Mouse (Mus musculus) CD4-positive, CD25-positive, alpha-beta regulatory T cell, adult 2 months (primary cell): ENCODE measurements around the gene Btn1a1.

ENCODE experiments used
- DNase-seq: peaks from one replicate; pipeline ENCODE4 v3.0.0-alpha.2; 2012; ENCODE audit warnings: low read depth, low spot score

Btn1a1 gene

GRCm38 (mm10) chr13:23465600-23466109 is at the start of gene Btn1a1:
TSS of gene Btn1a1 (minus strand) at chr13:23465901.
- peak; percentile 48 for DNase-seq

DNA sequence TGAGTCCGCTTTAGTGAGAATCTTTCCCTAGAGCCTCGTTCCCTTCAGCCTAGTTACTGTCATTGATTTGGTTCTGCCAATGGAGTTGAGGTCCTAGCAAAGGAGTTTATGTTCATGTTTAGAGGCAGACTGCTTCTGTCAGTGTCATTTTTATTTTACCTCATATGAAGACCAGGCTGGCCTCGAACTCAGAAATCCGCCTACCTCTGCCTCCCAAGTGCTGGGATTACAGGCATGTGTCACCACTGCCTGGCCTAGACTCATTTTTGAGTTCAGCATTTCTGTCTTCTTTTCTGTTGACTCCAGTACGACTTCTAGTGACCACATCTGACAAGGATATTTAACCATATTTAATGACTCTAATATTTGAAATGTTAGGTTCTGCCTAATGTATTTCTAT is 49.6 kb upstream of the Btn1a1 start:
- no peak for DNase-seq

GRCm38 (mm10) chr13:23513517-23513916 is 47.8 kb upstream of the Btn1a1 start:
- no peak for DNase-seq

DNA sequence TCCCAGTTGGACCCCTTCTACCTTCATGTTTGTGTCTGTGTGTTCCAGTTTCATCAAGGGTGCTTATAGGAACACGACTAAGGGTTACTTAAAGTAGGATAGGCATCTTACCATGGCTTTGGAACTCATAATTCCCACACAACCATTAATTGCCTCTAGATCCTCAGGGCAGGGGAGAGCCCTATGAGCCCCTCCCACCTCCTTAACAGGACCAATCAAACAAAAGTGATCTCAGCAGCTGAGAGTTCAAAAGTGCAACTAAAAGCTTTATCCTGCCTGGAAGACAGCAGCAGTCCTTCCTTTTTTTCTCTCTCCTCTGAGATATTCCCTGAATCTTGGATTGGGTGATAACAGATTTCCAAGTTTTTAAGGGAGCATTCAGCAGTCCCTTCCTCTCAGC is 44.4 kb upstream of the Btn1a1 start:
- DNase-seq, result no peak

DNA sequence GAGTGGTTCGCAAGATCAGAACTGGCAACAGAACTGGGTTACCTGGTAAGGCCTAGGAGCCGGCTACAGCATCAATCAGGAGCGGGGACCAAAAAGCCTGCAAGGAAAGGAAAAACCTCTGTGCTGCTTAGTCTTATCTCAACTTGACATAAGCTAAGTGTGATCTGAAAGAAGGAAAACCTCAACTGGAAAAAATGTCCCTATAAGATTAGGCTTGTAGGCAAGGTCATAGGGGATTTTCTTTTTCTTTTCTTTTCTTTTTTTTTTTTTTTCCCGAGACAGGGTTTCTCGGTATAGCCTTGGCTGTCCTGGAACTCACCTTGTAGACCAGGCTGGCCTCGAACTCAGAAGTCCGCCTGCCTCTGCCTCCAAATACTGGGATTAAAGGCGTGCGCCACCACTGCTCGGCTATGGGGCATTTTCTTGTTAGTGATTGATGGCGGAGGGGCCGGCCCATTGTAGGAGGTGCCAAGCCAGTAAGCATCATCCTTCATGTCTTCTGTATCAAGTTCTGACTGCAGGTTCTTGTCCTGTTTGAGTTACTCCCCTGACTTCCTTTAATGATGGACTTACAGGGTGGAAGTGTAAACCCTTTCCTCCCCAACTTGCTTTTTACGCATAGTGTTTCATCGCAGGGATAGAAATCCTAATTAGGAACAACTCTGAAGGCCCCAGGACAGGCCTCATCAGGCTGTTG is 41.3 kb upstream of the Btn1a1 start:
- no peak for DNase-seq

DNA sequence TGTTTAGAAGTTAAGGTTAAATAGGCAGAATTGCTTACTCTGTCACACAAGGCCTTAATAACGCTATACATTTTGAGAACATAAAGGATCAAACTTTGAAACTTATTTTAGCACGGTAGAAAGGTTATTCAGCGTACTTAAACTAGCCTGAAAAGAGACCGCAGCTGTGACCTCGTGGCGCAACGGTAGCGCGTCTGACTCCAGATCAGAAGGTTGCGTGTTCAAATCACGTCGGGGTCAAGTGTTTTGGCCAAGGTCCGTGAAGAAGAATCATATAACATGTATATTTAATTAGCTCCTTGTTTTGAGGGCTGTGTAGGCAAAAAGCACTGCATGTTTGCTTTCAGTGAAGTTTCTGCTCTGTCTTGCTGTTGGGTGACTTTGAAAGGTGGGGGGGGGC is 40.6 kb upstream of the Btn1a1 start:
- peak; percentile 71 for DNase-seq

- DNase-seq, result no peak
Observed at GRCm38 (mm10) chr13:23505662-23506345, 40.1 kb upstream of the Btn1a1 start.

GRCm38 (mm10) chr13:23503797-23504196 is 38.1 kb upstream of the Btn1a1 start:
- DNase-seq, result peak; percentile 69

- no peak for DNase-seq
Observed at GRCm38 (mm10) chr13:23502916-23503315, 37.2 kb upstream of the Btn1a1 start.

DNA sequence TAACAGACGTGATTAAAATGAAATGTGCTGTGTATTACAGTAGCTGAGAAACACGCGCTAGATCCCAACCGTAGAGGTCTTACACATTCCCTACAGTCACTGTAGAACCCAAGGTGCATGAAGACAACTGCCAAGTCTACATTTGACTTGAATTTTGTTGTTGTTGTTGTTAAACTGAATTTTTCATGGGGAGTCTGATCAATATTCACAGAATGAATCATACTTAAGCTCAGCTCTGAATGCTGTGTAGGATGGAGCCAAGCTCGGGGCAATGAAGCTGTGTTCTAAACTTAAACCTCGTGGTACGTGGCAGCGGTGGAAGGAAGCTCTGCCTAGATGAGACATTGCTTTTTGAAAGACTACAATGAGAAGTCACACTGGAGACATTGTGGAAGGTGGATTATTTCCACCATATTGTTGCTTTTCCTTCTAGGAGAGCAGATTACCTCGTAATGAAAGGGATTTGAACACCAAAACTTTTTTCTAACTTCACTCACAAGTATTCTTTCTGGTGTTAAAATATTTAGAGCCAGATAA is 36.4 kb upstream of the Btn1a1 start:
- DNase-seq, result no peak

- DNase-seq, result no peak
Observed at GRCm38 (mm10) chr13:23501511-23501910, 35.8 kb upstream of the Btn1a1 start.

DNA sequence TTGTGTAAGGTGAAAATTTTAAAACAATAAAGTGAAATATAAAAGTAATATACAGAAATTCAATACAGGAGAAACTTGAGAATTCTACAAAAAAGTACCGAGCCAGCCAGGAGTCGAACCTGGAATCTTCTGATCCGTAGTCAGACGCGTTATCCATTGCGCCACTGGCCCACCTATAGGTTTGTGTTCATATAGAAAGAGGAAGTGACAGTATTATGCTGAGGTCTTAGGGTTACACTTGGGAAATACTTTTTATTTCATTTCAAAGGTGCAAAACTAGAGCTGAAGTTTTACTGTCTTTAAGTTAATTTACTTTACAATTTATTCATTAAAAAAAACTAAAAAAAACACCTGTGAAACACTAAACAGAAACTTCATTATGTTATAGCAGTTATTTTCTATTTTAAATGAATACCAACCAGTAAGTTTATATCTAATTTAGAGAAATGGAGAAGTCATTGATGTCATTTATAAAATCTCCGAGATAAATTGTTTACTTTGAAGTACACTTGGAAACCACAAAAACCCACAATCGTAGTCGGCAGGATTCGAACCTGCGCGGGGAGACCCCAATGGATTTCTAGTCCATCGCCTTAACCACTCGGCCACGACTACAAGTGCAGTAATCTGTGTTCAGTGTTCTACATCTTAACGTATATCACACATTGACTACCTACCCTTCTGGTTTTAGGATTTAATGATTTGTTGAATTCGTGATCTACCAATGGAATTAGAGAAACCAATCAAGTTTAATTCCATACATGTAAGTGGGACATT is 34.9 kb upstream of the Btn1a1 start:
- peak; percentile 69 for DNase-seq

DNA sequence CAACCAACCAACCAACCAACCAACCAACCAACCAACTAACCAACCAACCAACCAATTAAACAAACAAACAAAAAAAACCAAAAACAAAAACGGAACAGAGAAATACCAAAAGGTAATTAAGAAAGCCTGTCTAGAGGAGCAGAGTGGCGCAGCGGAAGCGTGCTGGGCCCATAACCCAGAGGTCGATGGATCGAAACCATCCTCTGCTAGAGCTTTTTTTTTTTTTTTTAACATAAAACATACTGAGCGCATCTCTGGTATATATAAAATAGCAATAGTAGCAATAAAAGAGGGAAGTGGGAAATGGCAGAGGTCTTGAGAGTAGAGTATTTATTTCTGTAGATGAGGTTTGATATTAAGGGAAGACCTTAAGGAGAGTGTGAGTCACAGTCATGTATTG is 34.2 kb upstream of the Btn1a1 start:
- DNase-seq, result no peak

DNA sequence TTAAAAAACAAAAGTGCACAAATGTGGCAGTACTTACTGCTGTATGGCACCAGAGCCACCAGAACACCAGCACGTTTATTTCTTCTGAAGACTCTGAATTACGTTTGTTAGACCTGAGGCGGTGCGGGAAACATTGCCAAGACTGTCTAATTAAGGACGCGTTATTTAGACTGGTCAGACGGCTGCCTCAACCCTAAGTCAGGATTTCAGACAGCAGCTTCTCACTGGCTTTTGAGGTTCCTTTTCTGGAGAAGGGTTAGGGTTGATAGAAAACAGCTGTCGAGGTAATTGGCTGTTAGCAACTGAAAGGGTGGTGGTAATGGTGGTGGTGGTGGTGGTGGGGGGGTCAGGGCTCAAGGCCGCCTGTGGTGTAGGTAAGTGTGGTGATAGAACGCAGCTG is 33.0 kb upstream of the Btn1a1 start:
- no peak for DNase-seq

DNA sequence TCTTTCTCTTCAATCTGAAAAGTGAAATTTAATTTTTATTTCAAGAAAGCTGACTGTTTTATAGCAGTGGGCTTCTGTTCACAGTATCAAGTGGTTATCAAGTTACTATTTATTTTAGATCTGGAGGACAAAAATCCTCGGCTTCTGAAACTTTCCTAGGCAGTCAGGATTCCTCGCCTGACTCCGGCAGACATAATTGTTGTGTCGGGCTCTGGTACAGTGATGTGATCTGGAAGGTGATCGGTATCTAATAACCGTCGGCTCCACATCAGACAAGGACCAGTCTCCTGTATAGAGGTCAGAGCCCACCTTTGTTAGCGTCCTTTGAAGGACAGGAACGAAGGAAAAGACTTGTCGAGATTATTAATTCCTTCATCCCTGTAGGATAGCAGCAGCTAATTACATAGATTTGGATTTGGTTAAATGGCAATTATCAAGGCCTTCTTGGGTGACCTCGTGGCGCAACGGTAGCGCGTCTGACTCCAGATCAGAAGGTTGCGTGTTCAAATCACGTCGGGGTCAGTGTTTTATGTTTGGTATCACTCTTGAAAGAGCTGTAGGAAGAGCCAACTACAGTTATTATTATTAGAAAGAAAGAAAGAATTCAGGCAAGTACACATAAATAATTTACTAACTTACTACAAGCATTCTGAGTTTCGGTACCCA is 32.1 kb upstream of the Btn1a1 start:
- no peak for DNase-seq

- no peak for DNase-seq
Observed at GRCm38 (mm10) chr13:23495526-23495925, 29.8 kb upstream of the Btn1a1 start.

DNA sequence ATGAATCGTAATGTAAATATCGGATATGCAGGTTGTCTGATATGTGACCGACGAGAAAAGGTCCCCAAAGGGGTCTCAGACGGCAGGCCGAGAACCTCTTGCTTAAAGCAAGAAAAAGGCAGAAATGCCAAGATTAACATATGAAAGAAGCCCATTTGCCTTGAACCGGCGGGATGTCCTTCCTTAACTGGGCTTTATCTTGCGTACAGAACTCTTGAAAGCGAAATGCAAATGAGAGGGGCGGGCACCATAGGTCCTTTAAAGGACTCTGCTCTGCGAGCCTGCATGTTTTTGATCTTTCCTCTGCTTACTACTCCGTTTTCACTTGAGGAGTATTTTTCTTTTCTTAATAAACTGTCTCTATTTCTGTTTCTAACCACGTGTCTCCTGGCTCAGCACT is 26.3 kb upstream of the Btn1a1 start:
- peak; percentile 21 for DNase-seq

DNA sequence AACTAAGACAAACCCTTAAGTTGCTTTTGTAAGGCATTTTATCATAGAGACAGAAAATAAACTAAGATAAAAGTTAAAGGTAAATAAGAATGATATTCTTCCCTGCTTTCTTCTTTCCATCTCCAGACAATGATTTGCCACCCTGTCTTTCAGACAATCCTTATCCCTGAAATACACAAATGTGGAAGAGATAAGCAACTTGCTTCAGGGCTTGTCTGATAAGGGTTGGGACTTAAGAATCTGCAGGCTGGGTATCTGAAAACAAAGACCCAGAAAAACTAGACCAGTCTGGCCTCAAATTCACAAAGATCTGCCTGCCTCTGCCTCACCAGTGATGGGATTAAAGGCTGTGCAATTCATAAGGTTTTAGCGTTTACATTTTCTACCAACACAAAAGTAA is 25.6 kb upstream of the Btn1a1 start:
- DNase-seq, result no peak

GRCm38 (mm10) chr13:23490863-23491262 is 25.2 kb upstream of the Btn1a1 start:
- DNase-seq, result no peak

- DNase-seq, result peak; percentile 83
Observed at GRCm38 (mm10) chr13:23488400-23489322, 23.0 kb upstream of the Btn1a1 start, which contains the start of gene Btn2a2. TSS of gene Btn2a2 (minus strand) at chr13:23488857.
